Mouse (Mus musculus): Measurements from ENCODE around the gene Pip4k2c. TPM values are rescaled to one million over a fixed set of nuclear protein-coding genes. Genes with fewer than 3 reads are reported as not detected.

Gene Pip4k2c
- polyA plus RNA-seq, 1 experiment from 2014 or later: 31.0 TPM

DNA sequence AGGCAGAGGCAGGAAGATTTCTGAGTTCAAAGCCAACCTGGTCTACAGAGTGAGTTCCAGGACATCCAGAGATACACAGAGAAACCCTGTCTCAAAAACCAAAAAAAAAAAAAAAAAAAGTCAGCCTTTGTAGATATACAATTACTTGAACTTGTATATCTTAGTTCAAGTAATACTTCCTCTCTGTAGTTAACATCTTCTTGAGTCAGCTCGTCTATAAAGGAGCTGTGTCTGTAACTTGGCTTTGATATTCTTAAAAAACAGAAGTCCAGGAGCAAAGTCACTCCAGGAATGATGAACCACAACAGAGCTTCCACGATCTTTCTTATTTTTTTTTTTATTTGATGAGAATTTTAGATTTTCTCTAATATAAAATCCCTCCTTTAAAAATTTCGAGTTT lies 50.7 kb downstream of the Pip4k2c start:
- no peak for TF ChIP-seq EP300 (IDR thresholded peaks at IDR 0.05)
- TF ChIP-seq CTCF (IDR thresholded peaks at IDR 0.05): no peak
- H3K36me3 ChIP-seq (ENCODE audit: insufficient read depth, low read length): no peaks in the 10 kb centered on the region
- ATAC-seq (no peak), DNase-seq (ENCODE audit: low spot score) (no peak)
- H3K4me2 ChIP-seq (replicated peaks; ENCODE audit: low read depth, low read length): no peak overlapping the region
- H3K27ac ChIP-seq (ENCODE audit: low read length): no peak overlapping the region
- H3K4me3 ChIP-seq (ENCODE audit: low read depth, low read length): no peak overlapping the region
- H3K27me3 ChIP-seq (replicated peaks; ENCODE audit: insufficient read depth, low read length): peaks cover 7% of the 10 kb centered on the region; the same call in 1 of the 2 replicates
- 58% methylated on average over 3 of the region's 3 CpGs for WGBS
- H3K9ac ChIP-seq (replicated peaks; ENCODE audit: low read depth): no peak overlapping the region
- no peaks in the 10 kb centered on the region for H3K9me3 ChIP-seq (ENCODE audit: low read length)
- H3K4me1 ChIP-seq (ENCODE audit: insufficient read depth, low read depth, low read length): peaks cover 4% of the 10 kb centered on the region; the same call in 1 of the 2 replicates

DNA sequence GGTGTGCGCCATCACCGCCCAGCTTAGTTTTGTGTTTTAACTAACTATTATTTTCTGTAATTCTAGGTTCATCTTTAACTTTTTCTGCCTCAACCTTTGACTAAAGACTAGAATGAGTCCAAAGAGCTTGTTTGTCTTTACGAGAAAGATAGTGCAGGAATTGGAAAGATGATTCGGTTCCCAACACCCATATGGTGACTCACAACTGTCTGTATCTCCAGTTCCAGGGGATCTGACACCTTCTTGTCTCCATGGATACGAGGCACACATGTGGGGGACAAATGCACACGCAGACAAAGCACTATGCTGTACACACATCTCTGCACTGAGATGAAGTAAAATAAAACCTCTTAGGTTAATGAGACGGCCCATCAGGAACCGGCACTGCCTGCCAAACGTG lies 51.3 kb downstream of the Pip4k2c start:
- Histone ChIP-seq H3K4me2 (replicated peaks; ENCODE audit: low read depth, low read length) (no peak overlapping the region), H3K4me1 (ENCODE audit: insufficient read depth, low read depth, low read length) (no peaks in the 10 kb centered on the region), H3K9ac (replicated peaks; ENCODE audit: low read depth) (no peak overlapping the region), H3K9me3 (ENCODE audit: low read length) (no peaks in the 10 kb centered on the region), H3K4me3 (ENCODE audit: low read depth, low read length) (no peak overlapping the region), H3K27me3 (replicated peaks; ENCODE audit: insufficient read depth, low read length) (peaks cover under 1% of the 10 kb centered on the region; the same call in 1 of the 2 replicates), H3K36me3 (ENCODE audit: insufficient read depth, low read length) (no peaks in the 10 kb centered on the region), H3K27ac (ENCODE audit: low read length) (no peak overlapping the region)
- no peak for ATAC-seq
- TF ChIP-seq CTCF (IDR thresholded peaks at IDR 0.05) (no peak), EP300 (IDR thresholded peaks at IDR 0.05) (no peak)
- WGBS: 76% methylated on average over 9 of the region's 9 CpGs
- DNase-seq (ENCODE audit: low spot score): no peak

DNA sequence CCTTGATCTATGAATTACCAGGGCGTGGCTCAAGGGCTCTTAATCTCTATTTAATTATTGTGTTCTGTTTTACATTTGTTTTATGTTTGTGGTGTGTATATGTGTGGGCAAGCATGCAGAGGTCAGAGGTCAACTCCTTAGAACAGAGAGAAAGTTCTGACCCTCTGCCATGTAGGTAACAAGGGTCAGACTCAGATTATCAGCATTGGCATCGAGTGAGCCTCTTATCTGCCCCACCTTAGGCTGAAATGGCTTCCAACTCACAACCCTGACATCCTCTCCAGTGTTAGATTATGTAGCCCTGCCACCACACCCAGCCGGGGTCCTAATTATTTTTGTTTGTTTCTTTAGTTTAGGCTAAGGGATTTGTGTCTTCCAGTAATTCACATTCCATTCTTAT lies 52.9 kb downstream of the Pip4k2c start:
- H3K4me2 ChIP-seq (replicated peaks; ENCODE audit: low read depth, low read length): no peak overlapping the region
- DNase-seq (ENCODE audit: low spot score): no peak

DNA sequence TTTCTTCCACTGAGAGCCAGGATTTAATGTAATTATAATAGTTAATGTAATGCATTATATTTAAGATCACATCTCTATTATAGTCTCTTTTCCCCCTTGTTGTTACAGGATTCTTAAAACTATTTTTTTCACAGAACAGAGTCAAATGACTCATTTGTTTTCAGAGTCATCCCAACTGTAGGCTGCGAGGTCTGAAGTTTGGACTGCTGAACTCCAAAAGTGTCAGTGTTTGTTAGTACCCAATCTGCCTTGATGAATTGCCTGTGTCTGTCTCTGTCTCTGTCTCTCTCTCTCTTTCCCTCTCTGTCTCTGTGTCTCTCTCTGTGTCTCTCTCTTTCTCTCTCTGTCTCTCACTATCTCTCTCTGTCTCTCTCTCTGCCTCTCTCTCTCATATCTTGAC lies 54.9 kb downstream of the Pip4k2c start:
- ATAC-seq (no peak), DNase-seq (ENCODE audit: low spot score) (no peak)
- Histone ChIP-seq H3K4me3 (ENCODE audit: low read depth, low read length) (no peak overlapping the region), H3K27me3 (replicated peaks; ENCODE audit: insufficient read depth, low read length) (no peaks in the 10 kb centered on the region), H3K9me3 (ENCODE audit: low read length) (no peaks in the 10 kb centered on the region), H3K4me2 (replicated peaks; ENCODE audit: low read depth, low read length) (no peak overlapping the region), H3K4me1 (ENCODE audit: insufficient read depth, low read depth, low read length) (no peaks in the 10 kb centered on the region), H3K9ac (replicated peaks; ENCODE audit: low read depth) (no peak overlapping the region), H3K36me3 (ENCODE audit: insufficient read depth, low read length) (no peaks in the 10 kb centered on the region), H3K27ac (ENCODE audit: low read length) (no peak overlapping the region)
- 44% methylated on average over 1 of the region's 1 CpGs for WGBS
- TF ChIP-seq CTCF (IDR thresholded peaks at IDR 0.05) (no peak), EP300 (IDR thresholded peaks at IDR 0.05) (no peak)

More for the DNA sequence above, 52.9 kb downstream of the Pip4k2c start:
- Histone ChIP-seq H3K27me3 (replicated peaks; ENCODE audit: insufficient read depth, low read length) (no peaks in the 10 kb centered on the region), H3K36me3 (ENCODE audit: insufficient read depth, low read length) (no peaks in the 10 kb centered on the region), H3K9me3 (ENCODE audit: low read length) (no peaks in the 10 kb centered on the region), H3K9ac (replicated peaks; ENCODE audit: low read depth) (no peak overlapping the region), H3K4me1 (ENCODE audit: insufficient read depth, low read depth, low read length) (no peaks in the 10 kb centered on the region), H3K27ac (ENCODE audit: low read length) (no peak overlapping the region), H3K4me3 (ENCODE audit: low read depth, low read length) (no peak overlapping the region)
- 48% methylated on average over 3 of the region's 3 CpGs for WGBS
- ATAC-seq: no peak
- TF ChIP-seq CTCF (IDR thresholded peaks at IDR 0.05) (no peak), EP300 (IDR thresholded peaks at IDR 0.05) (no peak)

DNA sequence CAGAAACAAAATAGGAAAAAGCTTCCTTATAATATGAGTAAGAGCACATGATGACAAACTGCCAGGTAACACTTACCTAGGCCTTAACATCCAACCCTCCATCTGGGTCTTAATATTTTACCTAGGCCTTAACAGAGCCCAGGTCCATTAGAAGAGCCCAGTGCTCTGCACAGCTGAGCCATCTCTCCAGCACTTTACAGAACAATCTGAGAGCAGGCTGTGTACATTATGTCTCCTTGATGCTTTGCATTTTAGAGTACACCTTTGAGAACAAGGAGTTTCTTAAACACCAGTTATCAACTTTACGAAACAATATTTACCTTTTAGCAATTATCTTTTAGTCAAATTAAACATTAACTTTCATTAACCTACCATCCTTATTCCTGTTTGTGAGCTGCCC lies 55.3 kb downstream of the Pip4k2c start:
- Histone ChIP-seq H3K27ac (ENCODE audit: low read length) (no peak overlapping the region), H3K36me3 (ENCODE audit: insufficient read depth, low read length) (no peaks in the 10 kb centered on the region), H3K27me3 (replicated peaks; ENCODE audit: insufficient read depth, low read length) (no peaks in the 10 kb centered on the region), H3K4me1 (ENCODE audit: insufficient read depth, low read depth, low read length) (no peaks in the 10 kb centered on the region), H3K4me2 (replicated peaks; ENCODE audit: low read depth, low read length) (no peak overlapping the region), H3K4me3 (ENCODE audit: low read depth, low read length) (no peak overlapping the region), H3K9me3 (ENCODE audit: low read length) (no peaks in the 10 kb centered on the region), H3K9ac (replicated peaks; ENCODE audit: low read depth) (no peak overlapping the region)
- WGBS: 43% methylated on average over 1 of the region's 1 CpGs
- DNase-seq (ENCODE audit: low spot score): no peak
- TF ChIP-seq EP300 (IDR thresholded peaks at IDR 0.05) (no peak), CTCF (IDR thresholded peaks at IDR 0.05) (no peak)
- ATAC-seq: no peak

DNA sequence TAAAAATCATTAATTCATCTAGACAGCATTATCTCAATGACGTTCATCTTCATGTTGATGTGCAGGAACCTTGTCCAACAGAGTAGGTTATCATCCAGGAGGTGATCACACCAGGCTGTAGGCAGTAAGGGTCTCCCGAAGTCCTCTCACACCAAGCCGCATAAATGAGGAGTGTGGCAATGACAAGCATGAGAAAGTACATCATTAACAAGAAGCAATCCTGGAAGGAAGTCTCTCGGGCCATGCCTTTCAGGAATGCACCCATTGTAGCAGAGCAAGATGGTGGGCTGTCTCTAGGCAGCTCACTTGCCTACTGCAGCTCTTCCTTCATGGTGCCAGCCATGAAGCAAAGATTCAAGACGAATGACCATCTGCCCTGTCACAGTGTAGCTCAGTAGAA lies 56.7 kb downstream of the Pip4k2c start:
- Histone ChIP-seq H3K27me3 (replicated peaks; ENCODE audit: insufficient read depth, low read length) (no peaks in the 10 kb centered on the region), H3K4me3 (ENCODE audit: low read depth, low read length) (no peak overlapping the region), H3K9me3 (ENCODE audit: low read length) (no peaks in the 10 kb centered on the region), H3K27ac (ENCODE audit: low read length) (no peak overlapping the region), H3K4me1 (ENCODE audit: insufficient read depth, low read depth, low read length) (no peaks in the 10 kb centered on the region), H3K4me2 (replicated peaks; ENCODE audit: low read depth, low read length) (no peak overlapping the region), H3K9ac (replicated peaks; ENCODE audit: low read depth) (no peak overlapping the region), H3K36me3 (ENCODE audit: insufficient read depth, low read length) (no peaks in the 10 kb centered on the region)
- TF ChIP-seq CTCF (IDR thresholded peaks at IDR 0.05) (no peak), EP300 (IDR thresholded peaks at IDR 0.05) (no peak)
- DNase-seq (ENCODE audit: low spot score): no peak
- ATAC-seq: no peak
- WGBS: 78% methylated on average over 5 of the region's 5 CpGs

DNA sequence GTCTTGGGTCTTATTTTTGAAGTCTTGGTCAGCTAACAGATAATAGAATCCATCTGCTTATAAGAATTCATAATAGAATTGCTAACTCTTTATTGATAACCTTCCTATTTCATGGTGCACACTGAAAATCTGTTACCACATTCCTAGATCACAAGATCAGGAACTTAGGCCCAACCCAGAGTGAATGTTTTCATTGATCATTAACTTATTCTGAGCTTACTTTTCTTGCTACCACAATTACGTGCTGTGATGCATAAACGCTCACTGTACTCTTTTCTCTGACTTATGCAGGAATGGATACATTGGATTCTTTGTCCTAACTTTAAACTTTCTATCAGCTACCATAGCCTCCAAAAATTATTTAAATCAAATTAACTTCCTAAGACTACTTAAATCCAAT lies 57.1 kb downstream of the Pip4k2c start:
- Histone ChIP-seq H3K9me3 (ENCODE audit: low read length) (no peaks in the 10 kb centered on the region), H3K9ac (replicated peaks; ENCODE audit: low read depth) (no peak overlapping the region), H3K4me2 (replicated peaks; ENCODE audit: low read depth, low read length) (no peak overlapping the region), H3K27me3 (replicated peaks; ENCODE audit: insufficient read depth, low read length) (no peaks in the 10 kb centered on the region), H3K36me3 (ENCODE audit: insufficient read depth, low read length) (no peaks in the 10 kb centered on the region), H3K27ac (ENCODE audit: low read length) (no peak overlapping the region), H3K4me3 (ENCODE audit: low read depth, low read length) (no peak overlapping the region), H3K4me1 (ENCODE audit: insufficient read depth, low read depth, low read length) (no peaks in the 10 kb centered on the region)
- DNase-seq (ENCODE audit: low spot score) (no peak), ATAC-seq (no peak)
- no peak for TF ChIP-seq CTCF (IDR thresholded peaks at IDR 0.05)
- no peak for TF ChIP-seq EP300 (IDR thresholded peaks at IDR 0.05)
- WGBS: 90% methylated on average over 2 of the region's 2 CpGs
